ENCODE assay signal across 27 mouse cellular contexts in genomic region chr7:74365623-74366022, GRCm38 (mm10).
A peak's percentile ranks its signal among the peaks of the same experiment; 100 is the strongest.
DNase-seq lines count a peak whose midpoint lies in the region; ATAC-seq and TF ChIP-seq lines count a peak whose summit lies in the region.
"Had no signal": no experiment of that assay in that cellular context is flagged by ENCODE, and none has a peak within 500 bp of the region (broad histone marks: within the 10 kb centered on the region; RNA-seq: fewer than 3 reads in every experiment).

No protein-coding gene starts in this region.

- TF ChIP-seq CTCF in testis, adult 2 months (IDR thresholded peaks at IDR 0.05; ENCODE audit: control insufficient read depth, insufficient read depth, insufficient replicate concordance, low read depth, low read length), result no peak
- no peak for TF ChIP-seq CTCF in layer of hippocampus, adult 2 months (conservative IDR thresholded peaks at IDR 0.05)

- H3K27ac ChIP-seq in forebrain, embryonic 14.5 days (ENCODE audit: low read depth, low read length), result no peak overlapping the region
- H3K27ac ChIP-seq in forebrain, embryonic 10.5 days, result no peak overlapping the region
- H3K27ac ChIP-seq in testis, adult 2 months (ENCODE audit: control insufficient read depth, insufficient read depth, low read depth, low read length), result no peak overlapping the region
- peak overlapping the region; percentile 62; the same call in 1 of the 2 replicates for H3K27ac ChIP-seq in midbrain, embryonic 14.5 days (replicated peaks; ENCODE audit: low read depth, low read length)
- H3K27ac ChIP-seq in layer of hippocampus, adult 2 months, result no peak overlapping the region
- H3K27ac ChIP-seq in neural tube, embryonic 15.5 days (replicated peaks), result no peak overlapping the region
- H3K27ac ChIP-seq: embryonic facial prominence, embryonic 12.5 days; intestine, embryonic 15.5 days; kidney, postnatal 0 days; limb, embryonic 10.5 days; limb, embryonic 15.5 days; liver, embryonic 13.5 days had no signal

- WGBS in forebrain, embryonic 14.5 days, result 16% methylated on average over 4 of the region's 4 CpGs
- WGBS in forebrain, embryonic 10.5 days, result 33% methylated on average over 4 of the region's 4 CpGs
- 15% methylated on average over 4 of the region's 4 CpGs for WGBS in midbrain, embryonic 14.5 days
- WGBS in neural tube, embryonic 15.5 days, result 33% methylated on average over 4 of the region's 4 CpGs

- no peaks in the 10 kb centered on the region for H3K27me3 ChIP-seq in forebrain, embryonic 14.5 days (replicated peaks; ENCODE audit: control insufficient read depth, insufficient read depth, low read length)
- no peaks in the 10 kb centered on the region for H3K27me3 ChIP-seq in forebrain, embryonic 10.5 days (ENCODE audit: poor library complexity, severe bottlenecking)
- H3K27me3 ChIP-seq in testis, adult 2 months (ENCODE audit: control insufficient read depth, insufficient read depth, low read length), result no peaks in the 10 kb centered on the region
- H3K27me3 ChIP-seq in midbrain, embryonic 14.5 days (ENCODE audit: control insufficient read depth, insufficient read depth, low read length), result no peaks in the 10 kb centered on the region
- no peaks in the 10 kb centered on the region for H3K27me3 ChIP-seq in neural tube, embryonic 15.5 days (replicated peaks)
- H3K27me3 ChIP-seq: embryonic facial prominence, embryonic 12.5 days; intestine, embryonic 15.5 days; liver, embryonic 13.5 days had no signal

- H3K36me3 ChIP-seq in forebrain, embryonic 14.5 days (ENCODE audit: control insufficient read depth, insufficient read depth, low read length), result no peaks in the 10 kb centered on the region
- no peaks in the 10 kb centered on the region for H3K36me3 ChIP-seq in forebrain, embryonic 10.5 days (replicated peaks)
- no peaks in the 10 kb centered on the region for H3K36me3 ChIP-seq in testis, adult 2 months (ENCODE audit: control insufficient read depth, insufficient read depth, low read length)
- H3K36me3 ChIP-seq in midbrain, embryonic 14.5 days (ENCODE audit: control insufficient read depth, insufficient read depth, low read length), result no peaks in the 10 kb centered on the region
- H3K36me3 ChIP-seq in neural tube, embryonic 15.5 days, result no peaks in the 10 kb centered on the region
- H3K36me3 ChIP-seq: embryonic facial prominence, embryonic 12.5 days; intestine, embryonic 15.5 days; limb, embryonic 10.5 days; limb, embryonic 15.5 days; liver, embryonic 13.5 days had no signal

- H3K4me1 ChIP-seq in forebrain, embryonic 14.5 days (ENCODE audit: control insufficient read depth, insufficient read depth, low read length), result peaks cover 5% of the 10 kb centered on the region; the same call in 1 of the 2 replicates
- peaks cover 40% of the 10 kb centered on the region for H3K4me1 ChIP-seq in forebrain, embryonic 10.5 days
- peaks cover 2% of the 10 kb centered on the region; the same call in 1 of the 2 replicates for H3K4me1 ChIP-seq in testis, adult 2 months (ENCODE audit: control insufficient read depth, insufficient read depth, low read length)
- H3K4me1 ChIP-seq in midbrain, embryonic 14.5 days (ENCODE audit: control insufficient read depth, insufficient read depth, low read length), result peaks cover 26% of the 10 kb centered on the region
- peaks cover 6% of the 10 kb centered on the region for H3K4me1 ChIP-seq in neural tube, embryonic 15.5 days
- H3K4me1 ChIP-seq: limb, embryonic 10.5 days; limb, embryonic 15.5 days; liver, embryonic 13.5 days had no signal

- H3K9ac ChIP-seq in forebrain, embryonic 14.5 days (ENCODE audit: low read length), result peak overlapping the region; percentile 7; the same call in 1 of the 2 replicates
- H3K9ac ChIP-seq in midbrain, embryonic 14.5 days (replicated peaks; ENCODE audit: low read length), result 0 out of 2 replicates have a peak overlapping the region, but pooled peaks have one; percentile 14
- H3K9ac ChIP-seq in neural tube, embryonic 15.5 days (replicated peaks), result no peak overlapping the region
- H3K9ac ChIP-seq: embryonic facial prominence, embryonic 12.5 days; intestine, embryonic 15.5 days; limb, embryonic 15.5 days; liver, embryonic 13.5 days had no signal

- no peak overlapping the region for H3K4me2 ChIP-seq in forebrain, embryonic 14.5 days (ENCODE audit: low read length)
- H3K4me2 ChIP-seq in midbrain, embryonic 14.5 days (ENCODE audit: low read length), result no peak overlapping the region
- no peak overlapping the region for H3K4me2 ChIP-seq in neural tube, embryonic 15.5 days
- H3K4me2 ChIP-seq: embryonic facial prominence, embryonic 12.5 days; heart, embryonic 11.5 days; intestine, embryonic 15.5 days; limb, embryonic 15.5 days; liver, embryonic 13.5 days had no signal

- no peak overlapping the region for H3K4me3 ChIP-seq in forebrain, embryonic 14.5 days (ENCODE audit: low read depth, low read length)
- no peak overlapping the region for H3K4me3 ChIP-seq in forebrain, embryonic 10.5 days
- H3K4me3 ChIP-seq in testis, adult 2 months (ENCODE audit: control insufficient read depth, low read depth, low read length), result peak overlapping the region; percentile 33
- H3K4me3 ChIP-seq in midbrain, embryonic 14.5 days (replicated peaks; ENCODE audit: low read depth, low read length), result no peak overlapping the region
- no peak overlapping the region for H3K4me3 ChIP-seq in layer of hippocampus, adult 2 months
- H3K4me3 ChIP-seq in neural tube, embryonic 15.5 days (replicated peaks), result no peak overlapping the region
- H3K4me3 ChIP-seq: embryonic facial prominence, embryonic 12.5 days; intestine, embryonic 15.5 days; limb, embryonic 10.5 days; limb, embryonic 15.5 days; liver, embryonic 13.5 days; megakaryocyte, embryonic 14.5 days had no signal

- no peak for ATAC-seq in forebrain, embryonic 14.5 days
- ATAC-seq in midbrain, embryonic 14.5 days (ENCODE audit: low FRiP score, low TSS enrichment), result peak; percentile 29; the same call in 1 of the 2 replicates
- ATAC-seq in neural tube, embryonic 15.5 days (ENCODE audit: low FRiP score), result no peak
- ATAC-seq: CD4-positive, CD25-positive, alpha-beta regulatory T cell, adult 4 months; hindbrain, embryonic 16.5 days; intestine, embryonic 15.5 days; lung, postnatal 0 days had no signal

- no peaks in the 10 kb centered on the region for H3K9me3 ChIP-seq in forebrain, embryonic 14.5 days (replicated peaks; ENCODE audit: control insufficient read depth, low read length)
- H3K9me3 ChIP-seq in forebrain, embryonic 10.5 days, result no peaks in the 10 kb centered on the region
- H3K9me3 ChIP-seq in midbrain, embryonic 14.5 days (ENCODE audit: control insufficient read depth, low read length), result no peaks in the 10 kb centered on the region
- no peaks in the 10 kb centered on the region for H3K9me3 ChIP-seq in neural tube, embryonic 15.5 days (replicated peaks)
- H3K9me3 ChIP-seq: embryonic facial prominence, embryonic 12.5 days; intestine, embryonic 15.5 days; limb, embryonic 10.5 days; limb, embryonic 15.5 days; liver, embryonic 13.5 days; megakaryocyte, embryonic 14.5 days had no signal

- TF ChIP-seq POLR2A in testis, adult 2 months (IDR thresholded peaks at IDR 0.05; ENCODE audit: control insufficient read depth, low read depth, low read length), result no peak

- no peak for DNase-seq in forebrain, embryonic 14.5 days (ENCODE audit: low spot score)
- no peak for DNase-seq in forebrain, embryonic 10.5 days (ENCODE audit: extremely low spot score, low spot score)
- no peak for DNase-seq in testis, postnatal 14 days (ENCODE audit: low spot score)
- DNase-seq in midbrain, embryonic 14.5 days, result peak; percentile 51
- DNase-seq in layer of hippocampus, adult 2 months (ENCODE audit: low spot score in 2 of 2), result no peak
- DNase-seq: cerebellum, adult 2 months; cerebellum, postnatal 14 days; gastrocnemius, postnatal 25 days; heart, adult 11 months; kidney, adult 2 months; layer of hippocampus, adult 9-11 months; liver, embryonic 13.5 days; lung, adult 18-20 months; lung, postnatal 4 days; thymus, postnatal 36 days had no signal
